Mouse (Mus musculus): ENCODE data around the gene Mapk10. TPM values are rescaled to one million over a fixed set of nuclear protein-coding genes. Genes with fewer than 3 reads are reported as not detected.

Mapk10 gene
- polyA plus RNA-seq, 1 experiment, result 0.58 TPM

GRCm38 (mm10) chr5:103115571-103115970, 95.6 kb downstream of the Mapk10 start:
- DNase-seq, result no peak
- no peak overlapping the region for H3K27ac ChIP-seq (ENCODE audit: control insufficient read depth, insufficient read depth, low read length)
- H3K27me3 ChIP-seq (ENCODE audit: control insufficient read depth, insufficient read depth, low read length), result no peaks in the 10 kb centered on the region
- WGBS, result 95% methylated on average over 7 of the region's 7 CpGs
- H3K4me3 ChIP-seq (ENCODE audit: control insufficient read depth, insufficient read depth, low read length), result no peak overlapping the region
- TF ChIP-seq POLR2A (IDR thresholded peaks at IDR 0.05; ENCODE audit: control insufficient read depth, extremely low read depth, insufficient read depth, low read length, poor library complexity), result no peak
- H3K36me3 ChIP-seq (ENCODE audit: control insufficient read depth, insufficient read depth, low read length), result no peaks in the 10 kb centered on the region
- H3K4me1 ChIP-seq (replicated peaks; ENCODE audit: control insufficient read depth, insufficient read depth, low read length), result no peaks in the 10 kb centered on the region

DNA sequence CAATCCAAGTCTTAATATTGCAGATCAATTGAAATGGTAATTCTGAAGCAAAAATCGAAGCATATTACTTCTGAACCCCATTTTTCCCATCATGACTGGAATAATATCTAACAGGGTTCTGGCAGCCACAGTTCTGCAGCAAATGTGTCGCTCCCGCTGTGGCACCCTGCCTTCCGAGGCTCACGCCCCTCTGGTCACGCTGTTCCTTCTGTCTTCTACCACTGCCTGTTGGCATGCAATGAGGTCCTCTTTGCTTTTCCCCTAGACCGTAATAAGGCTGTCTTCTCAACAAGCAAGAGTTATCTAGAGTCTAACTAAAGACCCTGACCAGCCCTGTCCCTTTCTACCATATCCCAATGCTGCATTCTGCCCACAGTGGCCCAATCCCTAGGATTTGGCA, 98.7 kb downstream of the Mapk10 start:
- no peaks in the 10 kb centered on the region for H3K36me3 ChIP-seq (ENCODE audit: control insufficient read depth, insufficient read depth, low read length)
- 94% methylated on average over 7 of the region's 7 CpGs for WGBS
- H3K27me3 ChIP-seq (ENCODE audit: control insufficient read depth, insufficient read depth, low read length), result no peaks in the 10 kb centered on the region
- no peak for DNase-seq
- TF ChIP-seq CTCF (IDR thresholded peaks at IDR 0.05; ENCODE audit: borderline replicate concordance, control insufficient read depth, extremely low read depth, insufficient read depth, low read length, poor library complexity) (no peak), POLR2A (IDR thresholded peaks at IDR 0.05; ENCODE audit: control insufficient read depth, extremely low read depth, insufficient read depth, low read length, poor library complexity) (no peak)
- H3K4me3 ChIP-seq (ENCODE audit: control insufficient read depth, insufficient read depth, low read length), result no peak overlapping the region
- H3K27ac ChIP-seq (ENCODE audit: control insufficient read depth, insufficient read depth, low read length), result no peak overlapping the region
- H3K4me1 ChIP-seq (replicated peaks; ENCODE audit: control insufficient read depth, insufficient read depth, low read length), result no peaks in the 10 kb centered on the region

- Histone ChIP-seq H3K27ac (ENCODE audit: control insufficient read depth, insufficient read depth, low read length) (no peak overlapping the region), H3K4me1 (replicated peaks; ENCODE audit: control insufficient read depth, insufficient read depth, low read length) (no peaks in the 10 kb centered on the region), H3K4me3 (ENCODE audit: control insufficient read depth, insufficient read depth, low read length) (no peak overlapping the region), H3K27me3 (ENCODE audit: control insufficient read depth, insufficient read depth, low read length) (no peaks in the 10 kb centered on the region), H3K36me3 (ENCODE audit: control insufficient read depth, insufficient read depth, low read length) (no peaks in the 10 kb centered on the region)
- DNase-seq, result no peak
- 73% methylated on average over 1 of the region's 1 CpGs for WGBS
- TF ChIP-seq POLR2A (IDR thresholded peaks at IDR 0.05; ENCODE audit: control insufficient read depth, extremely low read depth, insufficient read depth, low read length, poor library complexity), result no peak
- no peak for TF ChIP-seq CTCF (IDR thresholded peaks at IDR 0.05; ENCODE audit: borderline replicate concordance, control insufficient read depth, extremely low read depth, insufficient read depth, low read length, poor library complexity)
Measured at GRCm38 (mm10) chr5:103109409-103109808, 101.7 kb downstream of the Mapk10 start.

DNA sequence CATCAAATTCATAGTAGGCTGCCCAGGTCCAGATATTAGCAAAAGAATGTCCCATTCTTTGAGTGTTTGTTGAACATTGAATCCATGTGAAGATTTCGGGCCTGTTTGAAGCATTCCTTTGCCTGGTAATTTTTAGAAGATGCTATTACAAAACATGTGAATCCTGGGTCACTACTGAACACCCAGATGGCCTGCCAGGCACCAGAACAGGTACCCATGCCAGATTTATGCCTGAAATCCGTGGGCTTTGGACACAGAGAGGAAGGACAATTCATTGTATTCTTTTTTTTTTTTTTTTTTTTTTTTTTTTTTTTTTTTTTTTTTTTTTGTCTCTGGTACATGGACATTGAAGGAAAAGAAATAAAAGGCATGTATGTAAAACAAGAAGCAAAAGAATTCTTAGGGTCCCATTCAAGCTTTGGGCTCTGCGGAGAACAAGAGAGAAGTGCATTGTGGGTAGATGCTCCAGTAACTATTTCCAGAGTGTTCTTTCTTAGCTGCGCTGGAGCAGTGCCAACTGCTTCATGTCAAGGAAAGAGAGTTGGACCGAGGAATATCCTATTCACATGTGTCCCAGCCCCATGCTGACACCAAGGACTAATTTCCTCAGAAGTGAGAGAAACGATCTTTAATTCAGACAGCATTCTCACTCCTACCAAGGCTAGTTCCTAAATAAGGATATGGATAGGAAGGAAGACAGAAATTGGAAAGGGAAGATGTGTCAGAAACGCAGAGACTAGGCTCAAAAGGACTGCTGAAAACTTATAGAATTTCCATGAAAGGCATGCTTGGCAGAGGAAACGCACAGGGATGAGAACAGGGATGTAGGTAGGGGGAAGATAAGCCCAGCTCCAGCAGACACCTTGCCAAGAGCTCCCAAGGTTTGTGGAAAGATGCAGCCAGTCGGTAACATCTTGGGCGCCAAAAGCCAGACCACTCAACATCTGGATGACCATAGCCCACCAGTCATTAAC, 105.4 kb downstream of the Mapk10 start:
- no peak for DNase-seq
- H3K27ac ChIP-seq (ENCODE audit: control insufficient read depth, insufficient read depth, low read length), result no peak overlapping the region
- 85% methylated on average over 10 of the region's 10 CpGs for WGBS
- H3K4me3 ChIP-seq (ENCODE audit: control insufficient read depth, insufficient read depth, low read length), result no peak overlapping the region
- H3K4me1 ChIP-seq (replicated peaks; ENCODE audit: control insufficient read depth, insufficient read depth, low read length), result no peaks in the 10 kb centered on the region
- no peaks in the 10 kb centered on the region for H3K27me3 ChIP-seq (ENCODE audit: control insufficient read depth, insufficient read depth, low read length)
- TF ChIP-seq POLR2A (IDR thresholded peaks at IDR 0.05; ENCODE audit: control insufficient read depth, extremely low read depth, insufficient read depth, low read length, poor library complexity) (no peak), CTCF (IDR thresholded peaks at IDR 0.05; ENCODE audit: borderline replicate concordance, control insufficient read depth, extremely low read depth, insufficient read depth, low read length, poor library complexity) (no peak)
- no peaks in the 10 kb centered on the region for H3K36me3 ChIP-seq (ENCODE audit: control insufficient read depth, insufficient read depth, low read length)

DNA sequence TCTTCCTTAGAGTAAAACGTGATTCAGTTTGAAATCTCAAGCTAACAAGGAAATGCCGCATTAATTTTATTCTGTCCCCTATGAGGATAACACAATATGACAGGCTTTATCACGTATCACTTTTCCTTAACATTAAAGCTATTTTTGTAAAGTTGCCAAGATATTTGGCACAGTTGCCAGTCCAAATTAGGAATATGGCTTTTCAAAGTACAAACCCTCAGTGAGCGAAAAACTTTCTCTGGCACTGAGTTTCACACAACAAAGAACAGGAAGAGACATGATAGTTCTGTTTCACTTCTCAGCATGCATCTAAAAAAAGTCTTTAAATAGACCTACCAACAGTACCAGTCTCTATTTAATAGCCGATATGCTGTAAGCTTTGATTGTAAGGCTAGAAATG, 107.1 kb downstream of the Mapk10 start:
- Histone ChIP-seq H3K4me3 (ENCODE audit: control insufficient read depth, insufficient read depth, low read length) (no peak overlapping the region), H3K27me3 (ENCODE audit: control insufficient read depth, insufficient read depth, low read length) (no peaks in the 10 kb centered on the region), H3K36me3 (ENCODE audit: control insufficient read depth, insufficient read depth, low read length) (no peaks in the 10 kb centered on the region), H3K27ac (ENCODE audit: control insufficient read depth, insufficient read depth, low read length) (no peak overlapping the region), H3K4me1 (replicated peaks; ENCODE audit: control insufficient read depth, insufficient read depth, low read length) (no peaks in the 10 kb centered on the region)
- no peak for DNase-seq
- TF ChIP-seq CTCF (IDR thresholded peaks at IDR 0.05; ENCODE audit: borderline replicate concordance, control insufficient read depth, extremely low read depth, insufficient read depth, low read length, poor library complexity) (no peak), POLR2A (IDR thresholded peaks at IDR 0.05; ENCODE audit: control insufficient read depth, extremely low read depth, insufficient read depth, low read length, poor library complexity) (no peak)
- WGBS, result 90% methylated on average over 5 of the region's 5 CpGs

- H3K27ac ChIP-seq (ENCODE audit: control insufficient read depth, insufficient read depth, low read length), result no peak overlapping the region
- no peak for DNase-seq
- no peaks in the 10 kb centered on the region for H3K27me3 ChIP-seq (ENCODE audit: control insufficient read depth, insufficient read depth, low read length)
- H3K36me3 ChIP-seq (ENCODE audit: control insufficient read depth, insufficient read depth, low read length), result no peaks in the 10 kb centered on the region
- TF ChIP-seq CTCF (IDR thresholded peaks at IDR 0.05; ENCODE audit: borderline replicate concordance, control insufficient read depth, extremely low read depth, insufficient read depth, low read length, poor library complexity), result no peak
- TF ChIP-seq POLR2A (IDR thresholded peaks at IDR 0.05; ENCODE audit: control insufficient read depth, extremely low read depth, insufficient read depth, low read length, poor library complexity), result no peak
- WGBS, result 86% methylated on average over 5 of the region's 5 CpGs
- H3K4me1 ChIP-seq (replicated peaks; ENCODE audit: control insufficient read depth, insufficient read depth, low read length), result no peaks in the 10 kb centered on the region
- no peak overlapping the region for H3K4me3 ChIP-seq (ENCODE audit: control insufficient read depth, insufficient read depth, low read length)
Measured at GRCm38 (mm10) chr5:103102876-103103393, 108.2 kb downstream of the Mapk10 start.

All from thymus, adult 2 months (tissue).